Mouse (Mus musculus): Measurements from ENCODE around the gene Pip5k1b.

The Pip5k1b gene

DNA sequence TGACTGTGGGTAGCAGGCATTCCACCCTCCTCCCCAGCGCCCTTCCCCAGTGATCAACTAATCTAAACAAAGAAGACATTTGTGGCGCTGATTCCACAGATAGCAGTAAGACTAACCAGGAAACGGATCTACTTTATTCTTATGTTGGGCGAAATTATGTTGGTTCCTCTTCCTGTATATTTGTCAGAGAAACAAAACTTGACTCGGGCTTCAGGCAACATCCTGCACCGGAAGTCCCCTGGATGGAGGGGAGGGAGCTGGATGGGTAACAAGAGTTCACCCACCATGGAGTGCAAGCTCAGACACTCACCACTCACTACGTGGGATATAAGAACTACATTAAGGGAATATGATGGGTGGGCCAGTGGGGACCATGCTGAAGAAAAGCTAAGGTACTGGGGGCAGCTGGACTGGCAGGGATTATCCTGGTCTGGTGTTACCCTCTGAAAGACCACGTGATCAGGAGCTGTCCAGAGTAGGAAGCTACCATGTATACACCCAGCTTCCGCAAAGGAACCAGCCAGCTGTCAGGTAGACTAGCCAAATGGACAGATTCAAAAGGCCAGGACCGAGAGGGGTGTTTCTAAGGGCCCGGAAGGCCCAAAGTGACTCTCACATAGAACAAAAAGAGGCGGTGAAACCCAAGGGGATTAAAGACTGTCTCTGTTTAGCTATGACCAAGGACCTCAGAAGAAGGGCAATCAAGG is 219.1 kb downstream of the Pip5k1b start:
- DNase-seq (ENCODE audit: low spot score): no peak

DNA sequence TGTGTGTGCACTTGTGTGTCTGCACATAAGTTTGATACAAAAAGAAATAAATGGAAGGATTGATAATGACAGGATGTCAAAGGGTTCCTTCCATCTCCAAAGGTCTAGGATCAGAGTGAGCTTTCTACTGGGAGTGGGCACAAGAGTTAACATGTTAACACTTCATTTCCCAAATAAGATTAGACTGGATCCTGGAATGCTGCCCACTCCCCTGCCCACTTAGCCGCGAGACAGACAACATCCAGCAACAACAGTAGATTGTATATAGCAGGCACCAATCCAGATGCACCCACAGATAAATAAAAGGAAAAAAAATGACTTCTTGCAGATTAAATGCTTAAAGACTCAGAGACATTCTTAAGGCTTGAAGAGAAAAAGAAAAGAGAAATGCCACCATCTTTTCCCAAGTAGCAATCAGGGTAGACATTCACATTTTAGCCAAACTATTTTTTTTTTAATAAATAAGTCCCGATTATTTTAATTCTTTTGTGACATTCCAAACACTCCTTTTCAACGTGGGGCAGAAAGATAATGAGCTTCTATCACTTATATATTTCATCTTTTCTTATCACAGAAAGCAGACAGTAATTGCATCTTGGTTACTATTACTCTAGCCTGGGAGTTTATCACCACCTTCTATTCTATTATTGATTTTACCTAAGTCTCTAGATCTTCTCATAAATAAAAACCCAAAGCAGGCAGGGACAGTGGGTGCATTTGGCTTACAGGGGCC is 219.9 kb downstream of the Pip5k1b start:
- no peak for DNase-seq (ENCODE audit: low spot score)

DNA sequence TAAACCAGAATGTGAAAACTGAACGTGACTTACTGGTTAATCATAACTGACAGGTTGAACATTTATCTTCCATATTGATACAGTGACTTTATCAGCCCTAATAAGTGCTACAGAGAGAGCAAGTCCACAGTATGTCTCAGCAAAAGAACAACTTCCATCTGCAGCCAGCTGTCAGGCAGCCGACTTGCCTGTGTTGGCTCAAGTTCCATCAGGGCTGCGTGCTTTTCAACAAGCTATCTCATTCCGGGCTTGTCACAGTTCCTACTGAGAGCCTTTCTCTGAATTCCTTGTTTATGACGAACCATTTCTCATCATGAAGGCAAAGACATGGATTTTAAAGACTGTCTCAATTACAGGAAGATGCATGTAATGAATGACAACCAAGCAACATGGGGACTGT is 222.7 kb downstream of the Pip5k1b start:
- DNase-seq (ENCODE audit: low spot score): no peak

DNA sequence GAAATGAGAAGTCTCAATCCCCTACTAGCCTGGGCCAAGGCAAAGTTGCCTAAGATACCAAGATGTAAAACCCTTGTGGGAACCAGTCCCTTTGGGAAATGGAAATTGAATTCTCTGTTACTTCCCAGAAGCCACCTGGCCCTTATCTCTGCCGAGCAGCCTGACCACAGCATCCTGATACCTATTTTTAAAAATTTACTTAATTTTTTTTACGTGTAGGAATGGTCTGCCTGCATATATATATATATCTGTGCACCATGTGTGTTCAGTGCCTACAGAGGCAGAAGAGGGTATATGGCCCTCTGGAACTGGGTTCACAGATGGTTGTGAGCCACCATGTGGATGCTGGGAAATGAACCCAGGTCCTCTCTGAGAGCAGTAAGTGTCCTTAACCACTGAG is 224.4 kb downstream of the Pip5k1b start:
- no peak for DNase-seq (ENCODE audit: low spot score)

DNA sequence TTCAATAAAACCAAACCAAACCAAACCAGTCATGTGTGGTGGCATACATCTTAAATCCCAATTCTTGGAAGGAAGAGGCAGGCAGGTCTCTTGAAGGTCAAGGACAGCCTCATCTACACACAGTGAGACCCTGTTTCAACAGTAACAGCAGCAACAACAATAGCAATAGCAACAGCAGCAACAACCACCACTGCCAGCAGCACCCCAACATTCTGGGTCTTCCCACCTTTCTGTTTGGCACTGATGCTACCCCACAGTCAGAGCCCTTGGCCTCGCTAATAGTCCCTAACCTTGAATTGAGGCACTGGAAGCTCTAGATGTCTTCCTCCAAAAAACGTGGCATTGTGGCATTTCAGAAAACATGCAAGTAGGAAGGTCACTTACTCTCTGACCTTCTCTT is 225.3 kb downstream of the Pip5k1b start:
- DNase-seq (ENCODE audit: low spot score): no peak

DNA sequence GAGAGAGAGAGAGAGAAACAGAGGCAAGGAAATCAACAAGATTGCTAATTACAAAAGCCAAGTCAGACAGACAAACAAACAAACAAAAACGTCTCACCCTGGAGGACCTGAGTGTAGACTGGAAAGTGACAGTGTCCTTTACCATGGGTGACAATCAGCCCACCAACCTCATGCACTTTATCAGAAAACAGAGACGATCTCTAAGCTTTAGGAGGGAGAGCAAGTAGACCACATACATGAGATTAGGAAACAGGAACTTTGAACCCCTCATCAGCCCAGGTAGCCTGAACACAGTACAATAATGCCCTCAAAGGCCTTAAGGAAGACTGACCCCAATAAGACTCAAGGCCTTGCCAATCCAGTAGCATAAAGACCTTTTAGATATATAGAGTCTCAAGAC is 227.8 kb downstream of the Pip5k1b start:
- DNase-seq (ENCODE audit: low spot score): no peak

DNA sequence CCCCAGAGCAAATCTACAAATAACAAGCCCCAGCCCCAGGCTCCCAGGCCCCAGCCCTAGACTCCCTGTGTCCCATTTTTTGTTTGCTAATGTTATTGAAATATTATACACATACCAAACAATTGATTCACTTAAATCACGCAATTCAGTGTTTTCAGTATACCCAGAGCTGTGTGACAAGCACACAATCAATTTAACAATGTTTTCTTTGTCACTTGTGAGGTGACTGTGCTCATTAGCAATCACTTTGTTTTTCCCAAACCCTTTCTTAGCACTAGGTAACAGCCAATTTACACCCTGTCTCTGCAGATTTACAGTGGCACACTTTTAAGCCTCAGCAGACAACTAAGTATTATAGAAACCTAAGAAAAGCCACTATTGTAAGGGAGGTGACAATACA is 228.7 kb downstream of the Pip5k1b start:
- DNase-seq (ENCODE audit: low spot score): no peak

DNA sequence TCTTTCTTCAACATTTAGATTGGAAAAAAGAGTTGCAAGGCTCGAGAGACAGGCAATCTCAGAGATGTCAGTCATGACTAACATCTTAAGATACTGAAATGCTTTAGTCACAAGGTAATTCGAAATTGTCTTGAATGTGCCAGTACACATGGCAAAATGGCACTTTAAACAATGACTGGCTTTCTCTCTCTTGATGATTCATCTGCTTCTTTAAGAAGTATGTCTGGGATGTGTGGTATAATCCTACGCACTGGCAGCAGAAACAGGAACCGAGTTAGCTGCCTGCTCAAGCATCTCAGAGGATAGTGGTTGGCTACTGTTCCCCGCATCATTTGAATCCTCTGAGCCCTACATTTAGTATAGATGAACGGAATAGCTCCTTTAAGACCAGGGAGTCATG is 230.0 kb downstream of the Pip5k1b start:
- no peak for DNase-seq (ENCODE audit: low spot score)

DNA sequence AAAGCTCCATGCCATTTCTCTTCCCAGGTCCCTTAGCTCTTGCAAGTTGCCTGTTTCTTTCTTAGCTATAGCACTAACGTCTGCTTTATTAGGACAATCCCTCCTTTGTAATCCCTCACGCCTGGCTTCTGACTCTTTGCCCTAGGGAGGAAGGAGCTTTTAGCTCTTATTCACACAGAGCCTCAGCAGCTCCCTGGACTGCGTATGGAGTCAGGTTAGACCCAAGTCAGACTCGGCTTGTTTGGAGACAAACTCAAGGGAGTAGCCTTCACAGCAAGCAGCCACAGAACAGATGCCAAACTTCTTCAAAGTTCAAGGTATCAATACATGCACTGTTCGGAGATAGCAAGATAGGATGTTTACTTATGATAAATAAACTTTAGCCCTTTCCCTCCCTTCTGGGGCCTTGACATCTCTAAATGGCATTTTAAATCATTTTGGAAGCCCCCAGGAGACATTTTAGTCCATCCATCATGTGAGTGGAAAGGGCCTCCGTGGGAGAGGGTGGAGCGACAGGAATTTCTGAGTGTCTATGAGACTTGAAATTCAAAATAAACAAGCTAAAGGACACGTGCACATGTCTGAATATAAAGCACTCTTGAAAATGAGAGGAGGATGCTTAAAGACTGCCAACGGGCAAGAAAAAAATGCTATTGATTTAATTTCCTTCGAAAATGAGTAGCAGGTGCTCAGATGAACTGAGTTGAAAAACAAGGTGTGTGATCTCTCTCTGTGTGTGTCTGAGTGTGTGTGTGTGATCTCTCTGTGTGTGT is 231.6 kb downstream of the Pip5k1b start:
- DNase-seq (ENCODE audit: low spot score): no peak

DNA sequence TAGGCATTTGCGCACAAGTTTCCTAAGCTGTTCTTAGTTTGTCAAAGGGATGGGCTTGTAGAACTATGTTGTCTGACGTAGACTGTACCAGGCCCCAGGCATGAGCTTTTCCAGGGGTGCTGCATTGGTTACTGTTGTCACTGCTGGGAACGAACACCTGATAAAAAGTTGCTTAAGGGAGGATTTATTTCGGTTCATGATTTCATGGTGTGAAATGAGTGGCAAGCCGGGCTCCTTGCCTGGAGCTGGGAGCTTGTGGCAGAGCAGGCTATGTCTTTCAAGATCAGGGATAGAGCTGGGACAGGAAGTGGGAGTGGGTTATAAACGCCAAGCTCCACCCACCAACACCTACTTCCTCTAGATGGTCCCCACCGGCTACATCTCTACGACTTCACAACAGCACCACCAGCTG is 233.8 kb downstream of the Pip5k1b start:
- no peak for DNase-seq (ENCODE audit: low spot score)

DNA sequence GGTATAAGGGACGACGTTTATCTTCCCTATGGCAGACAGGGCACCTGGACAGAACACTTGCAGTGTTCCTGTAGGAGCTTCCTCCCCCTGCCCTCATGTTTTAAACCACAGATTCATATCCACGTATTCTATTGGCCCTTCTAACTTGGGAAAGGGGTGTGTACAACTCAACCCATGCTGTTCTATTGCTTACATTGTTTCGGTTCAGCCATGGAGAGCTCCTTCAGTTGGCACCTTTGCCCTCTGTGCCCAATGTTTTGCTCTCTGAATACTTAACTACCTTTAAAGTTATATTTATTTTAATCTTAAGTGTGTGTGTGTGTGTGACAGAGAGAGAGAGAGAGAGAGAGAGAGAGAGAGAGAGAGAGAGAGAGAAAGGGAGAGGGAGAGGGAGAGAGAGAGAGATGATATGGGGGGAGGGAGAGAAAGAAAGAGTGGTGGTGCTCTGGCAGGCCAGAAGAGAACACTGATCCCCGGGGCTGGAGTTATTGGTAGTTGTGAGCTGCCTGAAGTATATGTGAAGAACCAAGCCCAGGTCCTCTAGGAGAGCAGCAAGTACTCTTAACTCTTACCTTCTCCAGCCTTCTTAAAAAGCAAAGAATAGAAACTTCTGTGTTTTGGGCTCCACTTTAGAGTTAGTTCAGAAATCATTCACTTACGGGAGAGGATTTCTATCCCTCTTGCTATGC is 234.3 kb downstream of the Pip5k1b start:
- no peak for DNase-seq (ENCODE audit: low spot score)

DNA sequence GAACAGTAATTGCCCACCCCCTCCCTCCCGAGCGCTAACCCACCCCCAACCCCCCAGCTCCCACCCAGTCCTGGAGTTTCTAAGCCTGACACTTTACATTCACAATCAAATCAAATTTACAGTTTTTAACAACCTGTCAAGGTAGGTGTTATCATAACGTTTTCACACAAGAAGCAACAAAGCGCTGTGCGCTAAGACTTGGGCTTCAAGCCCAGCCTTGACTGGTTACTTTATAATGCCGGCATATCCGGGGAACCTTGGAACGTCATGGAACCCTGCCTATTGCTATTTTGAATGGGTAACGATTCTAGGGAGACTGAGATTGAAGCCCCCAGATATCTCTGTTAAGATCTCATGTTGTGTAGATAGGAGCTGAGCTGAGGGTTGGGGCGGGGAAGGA is 237.5 kb downstream of the Pip5k1b start:
- no peak for DNase-seq (ENCODE audit: low spot score)

DNA sequence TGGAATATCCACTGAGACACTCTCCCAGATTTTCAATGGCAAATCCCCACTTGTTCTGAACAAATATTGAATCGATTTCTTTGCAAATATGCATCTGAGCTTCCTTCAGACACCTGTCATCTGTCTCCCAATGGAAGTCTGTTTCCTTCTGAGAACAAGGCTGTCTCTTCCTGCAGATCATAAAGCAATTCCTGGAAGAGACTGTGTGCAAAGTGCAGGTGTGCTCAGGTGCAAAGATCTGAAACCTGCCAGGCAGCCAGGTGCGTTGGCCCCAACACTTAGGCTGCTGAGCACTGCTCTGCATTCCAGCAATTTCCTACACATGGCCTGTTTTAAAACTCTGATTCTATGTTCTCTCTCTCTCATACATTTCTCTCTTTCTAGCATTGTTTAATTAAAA is 237.9 kb downstream of the Pip5k1b start:
- no peak for DNase-seq (ENCODE audit: low spot score)

DNA sequence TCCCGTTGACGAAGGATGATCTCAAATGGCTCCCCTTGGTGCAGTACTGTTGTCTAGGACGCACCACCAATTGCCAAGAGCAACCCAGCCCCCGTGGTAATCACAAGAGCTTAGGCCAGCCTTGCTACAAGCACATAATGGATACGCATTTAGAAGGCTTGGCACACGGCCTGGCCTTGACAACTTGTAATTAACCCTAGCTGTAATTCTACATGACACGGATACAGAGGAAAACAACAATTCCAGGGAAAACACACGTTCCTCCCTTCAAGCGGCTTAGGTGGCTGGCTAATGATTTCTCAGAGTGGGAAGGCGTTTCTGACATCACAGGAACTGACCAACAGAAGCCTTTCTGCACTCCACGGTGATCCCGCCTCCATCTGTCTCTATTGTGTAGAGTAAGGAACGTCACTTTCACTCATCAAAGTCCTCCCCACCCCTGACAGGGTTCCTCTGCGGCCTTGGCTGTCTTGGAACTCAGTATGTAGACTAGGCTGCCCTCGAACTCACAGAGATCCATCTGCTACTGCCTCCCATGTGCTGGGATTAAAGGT is 238.6 kb downstream of the Pip5k1b start:
- DNase-seq (ENCODE audit: low spot score): no peak

DNA sequence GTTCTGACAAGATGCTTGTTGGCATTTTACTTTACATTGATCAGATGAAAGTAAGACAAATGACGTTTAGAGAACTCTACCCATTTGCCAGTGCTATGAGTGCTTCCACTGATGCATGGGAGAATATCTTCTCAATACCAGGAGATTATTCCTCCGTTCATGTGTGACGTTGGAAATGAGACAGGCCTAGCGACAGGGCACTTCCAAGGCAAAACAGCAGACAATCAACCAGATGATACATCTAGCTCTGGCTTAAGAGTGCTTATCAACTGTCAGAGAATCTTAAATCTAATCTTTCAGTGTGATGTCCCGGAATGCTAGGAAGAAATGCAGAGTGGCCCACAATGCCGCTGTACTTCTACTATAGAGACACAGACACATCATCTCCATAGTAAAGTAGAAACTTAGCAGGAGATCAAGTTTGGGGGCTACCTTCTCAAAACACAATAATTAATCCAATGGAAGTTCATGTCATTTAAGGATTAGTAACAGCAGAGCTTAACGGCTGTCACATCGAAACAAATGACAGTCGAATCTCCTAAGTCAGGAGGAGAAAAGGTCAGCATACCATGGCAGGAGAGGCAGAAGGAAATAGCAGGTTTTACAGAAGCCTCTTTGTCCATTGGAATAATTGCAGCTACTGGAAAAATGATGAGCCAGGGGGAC is 239.5 kb downstream of the Pip5k1b start:
- DNase-seq (ENCODE audit: low spot score): no peak

DNA sequence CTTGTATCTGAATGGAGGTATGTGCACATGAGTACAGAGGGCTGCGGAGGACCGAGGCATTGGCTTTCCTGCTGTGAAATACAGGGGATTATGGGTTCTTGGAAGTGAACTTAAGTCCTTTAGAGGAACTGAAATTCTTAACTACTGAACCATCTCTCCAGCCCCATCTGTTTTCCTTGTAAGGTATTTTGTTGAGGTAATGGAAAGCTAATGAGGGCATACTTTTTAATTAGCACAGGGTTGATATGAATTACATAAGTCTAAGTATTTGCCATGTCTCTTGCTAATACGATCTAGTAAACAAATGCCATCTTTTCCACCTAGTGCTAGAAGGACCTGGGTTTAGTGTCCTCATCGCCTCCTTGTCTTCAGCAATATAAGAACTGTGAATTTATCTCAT is 240.4 kb downstream of the Pip5k1b start:
- no peak for DNase-seq (ENCODE audit: low spot score)

DNA sequence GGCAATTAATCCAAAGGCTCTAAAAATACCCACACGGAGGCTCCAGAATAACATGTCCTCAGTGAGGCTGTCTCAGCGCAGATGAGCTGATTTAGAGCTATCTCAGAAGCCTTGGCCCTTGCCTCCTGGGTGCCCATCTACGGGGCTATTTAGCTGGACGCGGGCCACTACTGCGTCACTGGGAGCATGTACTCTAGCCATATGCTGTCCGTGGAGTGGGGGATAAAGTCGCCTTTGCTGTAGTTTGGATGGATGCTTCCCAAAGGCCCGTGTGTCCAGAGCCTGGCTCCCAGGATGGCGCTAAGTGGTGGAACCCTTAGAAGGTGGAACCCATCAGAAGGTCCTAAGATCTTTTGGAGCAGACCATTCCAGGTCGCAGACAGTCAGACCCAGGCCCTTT is 241.0 kb downstream of the Pip5k1b start:
- DNase-seq (ENCODE audit: low spot score): no peak

DNA sequence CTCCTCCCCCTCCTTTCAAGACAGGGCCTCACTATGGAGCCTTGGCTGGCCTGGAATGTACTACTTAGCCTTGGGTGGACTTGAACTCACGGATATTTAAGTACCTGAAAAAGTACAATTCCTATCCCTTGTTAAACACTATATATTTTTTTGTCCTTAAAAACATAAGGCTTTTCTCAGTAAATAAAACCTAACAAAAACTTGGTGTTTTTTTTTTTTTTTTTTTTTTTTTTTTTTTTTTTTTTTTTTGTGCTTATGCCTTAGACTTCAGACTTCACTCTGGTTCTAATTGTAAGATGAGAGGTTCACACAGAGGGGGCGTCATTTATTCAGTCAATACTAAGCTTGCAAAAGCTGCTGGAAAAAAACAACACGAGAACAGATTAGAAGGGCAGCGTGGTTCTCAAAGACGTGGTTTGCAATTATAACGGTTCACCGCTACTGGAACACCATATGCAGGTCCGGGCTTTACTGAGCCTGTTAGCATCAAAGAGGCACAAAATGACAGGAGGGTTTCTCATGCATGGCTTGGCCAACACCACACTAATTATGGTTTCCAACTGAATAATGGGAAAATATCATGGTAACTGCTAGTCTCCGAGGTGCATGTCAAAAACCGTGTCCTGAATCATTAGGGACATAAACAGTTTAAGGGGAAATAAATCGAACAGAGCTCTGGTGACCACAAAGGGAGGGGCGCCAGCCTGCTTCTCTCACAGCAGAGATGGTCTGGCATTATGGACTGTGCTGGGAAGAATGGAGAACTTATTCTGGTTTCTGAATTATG is 242.9 kb downstream of the Pip5k1b start:
- DNase-seq (ENCODE audit: low spot score): no peak

DNA sequence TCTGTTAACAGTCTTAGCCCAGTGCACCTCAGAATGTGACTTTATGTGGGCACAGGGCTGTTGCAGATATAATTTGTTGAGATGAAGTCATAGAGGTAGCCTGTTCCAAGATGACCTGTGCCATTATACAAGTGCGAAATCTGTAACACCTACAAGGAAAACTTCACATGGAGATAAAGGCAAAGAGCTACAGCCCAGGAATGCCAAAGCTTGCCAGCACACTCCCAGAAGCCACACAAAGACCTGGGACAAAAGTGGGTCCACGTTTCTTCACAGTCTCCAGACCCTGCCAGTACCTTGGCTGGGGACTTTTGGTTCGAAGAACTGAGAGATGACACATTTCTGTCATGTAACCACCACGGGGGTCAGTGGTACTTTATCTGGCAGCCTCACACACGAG is 243.6 kb downstream of the Pip5k1b start:
- DNase-seq (ENCODE audit: low spot score): no peak

DNA sequence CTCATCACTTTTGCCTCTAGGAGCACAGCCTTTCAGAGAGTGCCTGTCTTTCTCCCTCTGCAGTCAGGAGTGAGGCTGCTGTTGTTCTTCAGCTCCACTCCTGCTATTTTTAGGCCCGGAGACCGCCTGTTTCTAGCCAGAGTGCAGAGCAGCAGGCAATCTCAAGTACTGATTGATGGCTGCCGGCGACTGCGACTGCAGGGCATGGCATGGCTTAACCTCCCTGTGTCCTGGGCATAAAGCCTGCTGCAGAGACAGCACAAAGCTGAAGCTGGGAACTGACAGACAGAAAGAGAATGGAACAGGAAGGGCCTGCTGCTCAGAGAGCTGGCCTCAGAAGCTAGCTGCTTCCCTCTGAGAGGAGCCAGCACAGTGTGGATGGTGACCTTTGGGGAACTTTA is 247.4 kb downstream of the Pip5k1b start:
- no peak for DNase-seq (ENCODE audit: low spot score)
